Mouse (Mus musculus) CD4-positive, CD25-positive, alpha-beta regulatory T cell (primary cell): Measurements from ENCODE around the gene Gm16381. TPM values are rescaled to one million over a fixed set of nuclear protein-coding genes. Genes with fewer than 3 reads are reported as not detected.

ENCODE experiments used
- polyA plus RNA-seq: library from polyadenylated mRNA; unstranded; fragments of 100-300 nt; shearing (Covaris generic); gene quantifications from one replicate; pipeline ENCODE4 v1.2.1, GENCODE M21; 2017

The Gm16381 gene
- 0.56 TPM for polyA plus RNA-seq

DNA sequence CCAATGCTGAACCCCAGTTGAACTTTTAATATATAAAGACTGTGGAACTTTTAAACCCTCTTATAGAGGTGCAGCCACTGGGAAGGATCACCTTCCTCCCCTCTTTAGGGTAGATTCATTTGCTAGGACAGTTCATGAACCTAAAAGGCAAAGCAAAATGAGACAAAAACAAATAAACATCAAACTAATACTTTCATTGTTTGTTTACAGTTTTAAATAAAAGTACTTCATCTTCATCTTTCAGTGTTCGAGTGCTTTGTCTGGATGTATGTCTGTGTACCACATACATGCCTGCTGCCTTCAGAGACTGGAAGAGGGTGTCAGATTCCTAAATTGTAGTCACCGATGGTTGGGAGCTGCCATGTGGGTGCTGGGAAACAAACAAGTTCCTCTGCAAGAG, at the start of gene Gm16381:
Gene Gm16381, minus strand, starts transcription at position 101 of the 400 bp plus-strand sequence.

DNA sequence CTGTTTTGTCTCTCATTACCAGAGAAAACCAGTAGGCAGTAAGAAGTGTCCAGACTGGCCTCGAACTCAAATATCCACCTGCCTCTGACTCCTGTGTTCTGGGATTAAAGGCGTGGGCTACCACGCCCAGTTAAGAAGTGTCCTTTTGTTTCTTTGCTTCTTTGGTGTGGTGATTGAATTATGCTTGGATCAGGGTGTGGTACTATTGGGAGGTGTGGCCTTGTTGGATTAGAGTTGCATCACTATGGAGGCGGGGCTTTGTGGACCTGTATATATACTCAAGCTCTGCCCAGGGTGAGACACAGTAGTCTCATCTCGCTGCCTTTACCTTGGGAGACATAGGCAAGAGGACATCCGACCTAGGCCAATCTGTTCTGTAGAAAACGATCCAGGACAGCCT, 25.9 kb downstream of the Gm16381 start, which contains the start of gene Gm4027:
Gene Gm4027, plus strand, starts transcription at position 301 of the 400 bp plus-strand sequence.

GRCm38 (mm10) chr12:87602388-87602787, 42.0 kb downstream of the Gm16381 start, which contains the start of gene Oog1:
Gene Oog1 (plus strand): TSS chr12:87602688.

Other genes starting within 250 kb of the Gm16381 start
- 75.0 TPM for gene Slirp, start 200.7 kb downstream of the Gm16381 start, polyA plus RNA-seq
- gene Alkbh1, start 200.6 kb downstream of the Gm16381 start, polyA plus RNA-seq = 72.0 TPM
- gene Snw1, start 172.3 kb downstream of the Gm16381 start, polyA plus RNA-seq = 181 TPM
- gene Gm5788, start 149.9 kb downstream of the Gm16381 start, polyA plus RNA-seq = not detected
- not detected for gene Gm8300, start 130.3 kb downstream of the Gm16381 start, polyA plus RNA-seq
- not detected for gene Oog1, start 41.9 kb downstream of the Gm16381 start, polyA plus RNA-seq
- gene Gm4027, start 25.8 kb downstream of the Gm16381 start, polyA plus RNA-seq = not detected
- 0.10 TPM for gene Gm21319, start 131.1 kb upstream of the Gm16381 start, polyA plus RNA-seq
- not detected for gene Gm21936, start 150.9 kb upstream of the Gm16381 start, polyA plus RNA-seq
- gene BB287469, start 172.0 kb upstream of the Gm16381 start, polyA plus RNA-seq = not detected
- 0.56 TPM for gene Gm2001, start 197.7 kb upstream of the Gm16381 start, polyA plus RNA-seq
- not detected for gene Gm2016, start 229.5 kb upstream of the Gm16381 start, polyA plus RNA-seq